9 mouse cellular contexts compared by ENCODE assay signal in the genomic region with DNA sequence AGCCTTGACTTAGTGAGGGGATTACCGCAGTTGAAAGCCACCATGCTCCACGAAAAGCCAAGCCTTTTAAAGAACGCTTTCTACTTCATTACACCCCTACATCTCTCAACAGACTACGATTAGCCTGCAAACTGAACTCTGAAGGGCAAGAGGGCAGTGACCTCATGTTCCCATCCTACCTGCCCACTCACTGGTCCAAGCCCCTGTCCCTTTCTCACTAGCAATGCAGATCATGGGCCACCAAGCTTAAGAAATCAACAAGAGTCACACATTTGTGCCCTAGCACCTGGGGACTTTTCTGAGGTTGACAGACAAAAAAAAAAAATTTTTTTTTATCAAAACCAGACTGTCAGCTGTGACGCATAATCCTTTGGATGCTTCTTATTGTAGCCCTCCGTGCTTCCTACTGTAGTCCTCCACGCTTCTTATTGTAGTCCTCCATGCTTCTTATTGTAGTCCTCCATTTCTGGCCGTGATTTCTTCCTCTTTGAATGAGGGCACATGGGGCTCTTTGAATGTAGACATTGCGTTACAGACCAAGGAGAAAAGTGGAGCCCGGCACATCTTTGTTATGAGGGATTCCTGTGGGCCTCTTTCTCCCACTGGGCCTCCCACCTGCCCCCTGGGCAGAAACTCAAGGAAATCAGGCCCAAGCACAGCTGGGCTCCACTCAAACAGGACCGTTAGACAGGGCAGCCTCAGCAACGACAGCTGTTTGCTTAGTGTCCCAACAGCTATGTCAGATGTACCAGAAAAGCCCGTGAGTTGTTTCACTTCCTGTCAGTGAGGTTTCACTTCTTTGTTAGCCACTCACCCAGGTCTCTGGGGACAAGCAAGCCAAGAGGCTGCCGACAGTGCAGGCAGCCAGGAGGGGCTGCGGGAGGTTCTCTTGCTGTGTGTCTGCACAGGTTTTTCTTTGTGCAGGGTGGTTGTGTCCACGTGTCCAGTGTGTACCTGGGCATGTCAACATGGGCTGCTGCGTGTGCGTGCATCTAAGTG. TPM values are rescaled to one million over a fixed set of nuclear protein-coding genes. Genes with fewer than 3 reads are reported as not detected.
DNase-seq lines count a peak whose midpoint lies in the region; TF ChIP-seq lines count a peak whose summit lies in the region.
"Had no signal": no experiment of that assay in that cellular context is flagged by ENCODE, and none has a peak within 500 bp of the region (broad histone marks: within the 10 kb centered on the region; RNA-seq: fewer than 3 reads in every experiment).

No protein-coding gene starts in this region.

- 0 out of 2 replicates have a peak, but pooled peaks cover 2% of the 10 kb centered on the region for H3K4me1 ChIP-seq in lung, adult 2 months (ENCODE audit: control insufficient read depth, insufficient read depth, low read length)

- 53% methylated on average over 18 of the region's 18 CpGs for WGBS in lung, adult 2 months

- TF ChIP-seq POLR2A in lung, adult 2 months (IDR thresholded peaks at IDR 0.05; ENCODE audit: borderline replicate concordance, extremely low read depth, low read depth, low read length): no peak

- no peaks in the 10 kb centered on the region for H3K36me3 ChIP-seq in splenic B cell, adult 2 months (ENCODE audit: control insufficient read depth, insufficient read depth, low read length, poor library complexity, severe bottlenecking)
- H3K36me3 ChIP-seq: midbrain, embryonic 12.5 days had no signal

- no peak for TF ChIP-seq CTCF in lung, adult 2 months (IDR thresholded peaks at IDR 0.05; ENCODE audit: insufficient read depth, low read length)

- peak overlapping the region; percentile 24 for H3K4me3 ChIP-seq in lung, adult 2 months (replicated peaks; ENCODE audit: extremely low read depth, low read depth, low read length)
- H3K4me3 ChIP-seq: midbrain, embryonic 12.5 days had no signal

- peak; percentile 56 for DNase-seq in adrenal gland, postnatal 14 days
- no peak for DNase-seq in adrenal gland, postnatal 25 days
- DNase-seq in urinary bladder, postnatal 14 days (ENCODE audit: low spot score): peak; percentile 4
- DNase-seq in urinary bladder, postnatal 4 days (ENCODE audit: low spot score in 2 of 2): no peak
- no peak for DNase-seq in lung, adult 2 months
- peak; percentile 96 for DNase-seq in splenic B cell, adult 2 months (ENCODE audit: low read depth, low spot score)
- DNase-seq in left cerebral cortex, adult 9 months (ENCODE audit: low spot score in 2 of 2): no peak
- DNase-seq in kidney, adult 11 months: no peak

- no peaks in the 10 kb centered on the region for H3K27me3 ChIP-seq in splenic B cell, adult 2 months (ENCODE audit: control insufficient read depth, insufficient read depth, low read length, poor library complexity, severe bottlenecking)
- H3K27me3 ChIP-seq: midbrain, embryonic 12.5 days had no signal

RNA-seq across cellular contexts. Expression of a gene that starts 36.1 kb away (rescaled TPM):
- 25.6 and 29.9 TPM in 2 replicates for total RNA-seq in adrenal gland, postnatal 14 days (2021)
- 28.5 and 37.4 TPM in 2 replicates for total RNA-seq in adrenal gland, postnatal 25 days (2021)
- polyA plus RNA-seq in lung, adult 2 months (2012; rRNA removed): 17.0 and 17.7 TPM in 2 replicates

Comparison
In these comparisons a context has a peak if more than half of its experiments do, and no peak if none do; other contexts are left out.
1. DNase-seq: peak in adrenal gland, postnatal 14 days (single experiment), urinary bladder, postnatal 14 days (single experiment) and splenic B cell, adult 2 months (single experiment); none in adrenal gland, postnatal 25 days (single experiment), urinary bladder, postnatal 4 days (0 of 2), lung, adult 2 months (single experiment), left cerebral cortex, adult 9 months (0 of 2) and kidney, adult 11 months (single experiment).